Mouse (Mus musculus): ENCODE measurements around the gene Ak1.
A peak's percentile ranks its signal among the peaks of the same experiment; 100 is the strongest.

Gene Ak1

DNA sequence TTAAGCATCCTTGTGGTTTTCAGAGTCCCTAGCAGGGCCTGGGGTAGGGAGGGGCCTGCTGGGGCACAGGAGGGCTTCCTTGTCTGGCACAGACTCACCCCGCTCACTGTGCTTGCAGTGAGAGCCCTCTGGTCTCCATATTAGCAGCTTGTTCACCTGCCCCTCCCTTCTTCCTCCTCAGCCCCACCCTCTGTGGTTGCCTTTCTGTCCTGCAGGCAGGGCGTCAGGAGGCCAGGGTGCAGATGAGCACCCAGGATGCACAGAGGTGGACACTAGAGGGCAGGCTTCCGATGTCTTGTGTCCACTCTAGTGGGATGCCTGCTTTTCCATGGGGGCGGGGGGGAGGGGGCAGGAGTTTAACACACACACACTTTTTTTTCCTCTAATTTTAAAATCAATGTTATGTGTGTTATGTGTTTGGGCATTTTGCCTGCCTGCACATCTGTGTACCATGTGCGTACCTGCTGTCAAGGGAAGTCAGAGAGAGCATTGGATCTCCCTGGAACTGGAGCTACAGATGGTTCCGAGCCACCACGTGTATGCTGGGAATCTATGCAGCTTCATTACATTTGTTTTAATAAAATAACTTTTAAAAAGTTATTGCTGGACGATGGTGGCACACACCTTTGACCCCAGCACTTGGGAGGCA is 20.0 kb upstream of the Ak1 start:
- DNase-seq, result no peak

DNA sequence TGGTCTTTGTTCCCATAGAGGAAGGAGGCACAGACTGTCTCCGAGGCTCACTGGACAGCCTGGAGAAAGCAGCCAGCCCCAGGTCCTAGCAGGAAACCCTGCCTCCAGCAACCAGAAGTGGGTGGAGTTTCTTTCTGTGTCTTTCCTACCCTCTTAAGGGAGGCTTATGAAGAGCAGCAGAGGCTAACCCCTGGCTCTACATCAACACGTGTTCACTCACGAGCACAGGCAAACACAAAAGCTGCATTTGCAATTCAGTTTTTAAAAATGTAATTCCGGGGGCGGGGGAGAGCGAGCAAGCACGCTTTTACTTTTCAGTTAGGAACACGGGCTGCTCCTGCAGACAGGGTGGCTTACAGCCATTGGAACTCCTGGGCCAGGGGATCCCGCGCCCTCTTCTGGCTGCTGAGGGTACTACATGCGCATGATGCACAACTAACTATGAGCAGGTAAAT is 18.9 kb upstream of the Ak1 start:
- peak; percentile 65 to 68 for DNase-seq

DNA sequence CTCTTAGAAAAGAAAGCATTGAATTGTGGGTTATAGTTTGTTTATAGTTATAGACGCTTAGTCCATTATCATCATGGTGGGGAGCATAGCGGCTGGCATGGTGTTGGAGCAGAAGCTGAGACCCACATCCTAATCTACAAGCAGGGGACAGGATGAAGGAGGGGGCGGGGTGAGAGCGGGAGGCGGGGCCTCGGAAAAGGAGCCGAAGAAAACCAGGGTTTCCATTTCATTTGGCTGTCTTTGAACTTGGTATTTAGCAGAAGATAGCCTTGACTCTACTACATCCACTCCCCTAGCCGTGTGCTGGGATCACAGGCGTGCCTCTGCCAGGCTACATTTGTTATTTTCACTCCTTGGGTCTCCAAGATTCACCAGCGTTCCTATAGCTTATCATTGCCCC is 16.9 kb upstream of the Ak1 start:
- no peak for DNase-seq

DNA sequence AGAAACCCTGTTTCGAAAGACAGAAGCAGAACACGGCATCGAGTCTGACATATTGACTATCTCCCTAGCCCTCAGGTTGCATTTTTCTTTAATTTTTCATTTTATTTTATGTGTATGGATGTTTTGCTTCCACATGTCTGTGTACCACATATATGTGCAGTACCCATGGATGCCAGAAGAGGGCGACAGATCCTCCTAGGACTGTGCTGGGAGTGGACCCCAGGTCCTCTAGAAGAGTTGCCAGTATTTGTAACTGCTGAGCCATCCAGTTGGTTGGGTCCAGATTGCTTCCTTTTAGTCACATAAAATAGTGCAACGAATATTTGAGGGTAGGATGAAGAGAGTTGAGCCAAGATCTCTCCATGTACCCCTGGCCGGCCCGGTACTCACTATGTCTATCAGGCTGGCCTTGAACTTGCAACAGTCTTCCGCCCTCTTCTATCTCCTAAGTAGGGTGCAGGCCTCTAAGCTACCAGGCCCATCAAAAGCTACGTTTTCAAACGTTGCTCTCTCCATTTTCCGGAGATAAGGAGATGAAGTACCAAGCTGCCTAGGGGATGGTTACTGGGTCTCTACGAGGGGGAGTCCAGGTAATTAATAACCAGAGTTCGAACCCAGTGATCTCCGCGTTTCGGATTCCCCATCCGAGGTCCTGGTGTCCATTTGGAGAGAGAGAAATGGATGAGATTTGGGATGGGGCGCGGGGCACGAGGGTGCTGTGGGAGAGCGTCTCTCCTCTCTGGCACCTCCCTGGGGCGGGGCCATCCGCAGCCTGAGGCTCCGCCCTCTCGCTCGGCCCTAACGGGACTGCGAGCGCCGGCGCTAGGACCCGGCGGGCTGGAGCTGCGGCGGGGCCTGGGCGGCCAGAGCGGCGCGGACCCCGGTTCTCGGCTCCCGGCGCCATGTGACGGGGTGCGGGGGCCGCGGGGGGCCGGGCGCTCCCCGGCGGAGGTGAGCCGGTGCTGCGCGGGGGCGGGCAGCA is 15.1 kb upstream of the Ak1 start:
- DNase-seq, result peak; percentile 53 to 60

DNA sequence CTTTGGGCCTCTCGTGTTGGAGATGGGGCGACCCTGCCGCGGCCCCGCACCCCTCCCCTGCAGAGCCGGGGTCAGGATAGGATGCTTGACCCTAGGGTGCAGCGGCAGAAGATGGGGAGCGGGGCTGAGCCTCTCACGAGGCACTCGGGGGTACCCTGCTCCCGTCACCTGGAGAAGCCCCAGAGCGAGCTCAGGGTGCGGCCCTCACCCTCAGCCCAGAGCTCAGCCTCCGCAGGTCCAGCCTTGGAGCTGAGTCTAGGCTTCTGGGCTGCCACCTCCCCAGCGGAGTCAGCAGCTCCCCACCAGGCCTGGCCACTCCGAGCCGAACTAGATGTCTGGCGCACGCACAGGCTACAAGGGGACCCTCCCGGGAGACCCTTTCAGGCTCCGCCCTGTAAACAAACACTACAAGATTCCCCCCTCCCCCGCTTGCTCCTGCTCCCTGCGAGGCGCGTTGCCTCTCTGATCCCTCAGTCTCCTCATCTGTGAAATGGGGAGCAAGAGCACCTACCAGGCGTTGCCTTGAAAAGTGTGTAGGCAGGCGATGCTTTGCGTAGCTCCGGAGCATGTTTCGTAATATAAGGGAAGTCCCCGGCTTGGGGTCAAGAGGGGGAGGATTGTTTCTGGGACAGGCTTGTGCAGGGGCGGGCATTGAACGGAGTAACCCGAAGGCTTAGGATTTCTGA is 14.2 kb upstream of the Ak1 start:
- no peak for DNase-seq

DNA sequence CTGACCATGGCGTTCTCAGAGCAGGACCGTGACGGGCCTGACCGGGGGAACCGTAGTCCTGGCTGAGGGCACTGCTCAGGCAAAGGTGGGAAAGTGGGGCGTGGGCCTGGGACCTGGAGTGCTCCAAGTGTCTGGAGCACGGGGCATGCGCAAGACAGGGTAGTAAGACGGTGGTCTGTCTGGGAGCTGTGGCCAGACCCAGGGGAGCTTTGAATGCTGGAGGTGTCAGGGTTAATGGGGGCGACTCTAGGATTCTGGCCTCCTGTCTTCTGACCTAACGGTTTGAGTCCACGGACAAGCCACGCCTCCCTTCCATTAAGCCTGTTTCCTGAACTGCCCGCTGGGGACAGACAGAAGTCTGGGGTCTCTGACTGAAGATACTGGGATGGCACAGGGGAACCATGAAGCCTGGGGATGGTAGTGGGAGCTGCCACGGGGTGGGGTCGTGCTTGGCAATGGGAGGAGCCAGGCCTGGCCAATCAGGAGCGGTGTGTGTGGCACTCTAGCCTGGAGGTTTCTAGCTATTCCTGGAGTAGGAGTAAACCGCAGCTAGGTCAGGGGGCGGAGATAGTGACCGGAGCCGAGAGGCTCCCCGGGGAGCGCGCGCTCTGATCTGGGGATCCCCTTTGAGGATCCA is 13.3 kb upstream of the Ak1 start:
- peak in 1 of 2 experiments; percentile 35 for DNase-seq

DNA sequence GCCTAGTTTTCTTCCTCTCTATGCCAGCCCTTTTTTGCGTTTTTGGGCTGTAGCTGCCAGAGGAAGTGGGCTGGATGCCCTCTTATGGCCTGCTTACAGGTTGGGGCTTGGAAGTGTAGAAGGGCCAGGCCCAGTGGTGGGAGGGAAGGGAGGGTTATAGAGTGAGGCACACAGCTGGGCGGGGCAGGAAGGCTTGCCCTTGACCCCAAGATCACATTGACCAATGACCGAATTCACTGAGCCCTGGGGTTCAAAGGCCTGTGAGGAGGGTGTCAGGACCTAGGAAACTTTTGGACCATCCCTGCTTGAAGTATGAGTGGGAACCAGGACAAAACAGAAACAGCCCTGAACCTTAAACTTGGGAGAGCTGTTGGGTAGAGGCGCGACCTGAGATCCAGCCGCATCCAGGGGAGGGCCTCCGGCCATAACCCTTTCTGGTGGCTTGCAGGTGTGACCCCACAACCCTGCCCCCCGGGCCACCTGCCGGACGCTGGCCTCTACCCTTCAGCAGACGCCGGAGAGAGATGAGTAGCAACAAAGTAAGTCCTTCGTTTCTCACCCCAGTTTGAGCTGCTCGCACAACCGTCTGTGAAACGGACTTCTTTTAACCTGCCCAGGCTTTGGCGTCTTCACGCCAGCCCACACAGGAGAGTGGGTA is 12.7 kb upstream of the Ak1 start:
- no peak for DNase-seq

DNA sequence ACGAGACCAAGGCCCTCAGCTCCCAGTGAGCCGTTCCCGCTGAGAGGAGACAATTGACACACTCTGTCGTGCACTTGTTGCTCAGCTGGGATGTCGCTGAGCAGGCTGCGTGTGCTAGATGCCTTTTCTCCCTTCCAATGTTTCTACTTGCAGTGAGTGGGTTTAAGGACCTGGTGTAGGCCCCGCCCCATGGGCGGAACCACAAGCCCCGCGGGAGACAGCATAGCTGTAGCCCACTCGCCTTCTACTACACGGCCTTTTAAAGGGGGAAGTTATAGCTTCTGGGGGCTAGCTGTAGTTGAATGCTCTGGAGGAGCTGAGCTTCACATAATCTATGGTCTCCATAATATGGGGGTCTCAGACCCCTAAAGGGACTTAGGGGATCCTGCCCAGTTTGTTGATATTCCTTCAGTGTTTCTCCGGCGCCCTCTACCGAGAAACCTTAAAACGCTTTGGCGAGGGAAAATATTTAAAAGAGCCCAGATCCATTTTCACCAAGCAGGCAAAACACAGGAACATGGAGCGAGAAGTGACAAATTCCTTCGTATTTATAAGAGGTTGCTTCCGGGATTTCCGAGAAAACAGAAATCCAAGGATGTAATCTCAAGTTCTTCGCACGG is 10.8 kb upstream of the Ak1 start:
- DNase-seq, result no peak

DNA sequence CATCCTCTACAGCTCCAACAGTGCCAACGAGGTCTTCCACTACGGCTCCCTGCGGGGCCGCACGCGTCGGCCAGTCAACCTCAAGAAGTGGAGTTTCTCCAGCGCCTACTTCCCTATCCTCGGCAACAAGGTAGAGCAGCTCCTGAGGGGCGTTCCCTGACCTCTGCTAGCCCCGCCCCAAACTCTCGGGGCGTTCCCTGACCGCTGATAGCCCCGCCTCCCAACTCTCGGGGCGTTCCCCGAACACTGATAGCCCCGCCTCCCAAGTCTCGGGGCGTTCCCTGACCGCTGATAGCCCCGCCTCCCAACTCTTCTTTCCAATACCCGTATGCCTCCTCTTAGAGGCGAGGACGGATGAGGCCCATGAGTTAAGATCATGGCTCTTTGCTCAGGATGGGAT is 9.3 kb upstream of the Ak1 start:
- DNase-seq, result no peak

DNA sequence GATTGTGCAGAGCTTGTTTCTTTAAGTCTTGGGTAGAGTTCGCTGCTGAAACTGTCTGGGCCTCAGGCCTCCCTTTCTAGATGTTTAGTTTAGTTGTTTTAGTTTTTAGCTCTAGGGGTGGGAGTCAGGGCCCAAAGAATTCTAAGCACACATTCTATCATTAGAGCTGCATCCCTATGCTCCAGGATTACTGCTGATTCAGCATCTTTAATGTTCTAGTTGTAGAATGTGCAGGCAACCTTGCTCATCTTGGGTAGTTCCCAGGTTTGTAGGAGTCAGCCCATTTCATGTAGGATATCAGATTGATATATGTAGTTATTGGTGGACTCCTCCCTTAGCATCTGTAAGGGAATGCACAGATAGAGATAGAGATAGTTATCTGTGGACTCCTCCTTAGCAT is 4.4 kb upstream of the Ak1 start:
- no peak for DNase-seq

DNA sequence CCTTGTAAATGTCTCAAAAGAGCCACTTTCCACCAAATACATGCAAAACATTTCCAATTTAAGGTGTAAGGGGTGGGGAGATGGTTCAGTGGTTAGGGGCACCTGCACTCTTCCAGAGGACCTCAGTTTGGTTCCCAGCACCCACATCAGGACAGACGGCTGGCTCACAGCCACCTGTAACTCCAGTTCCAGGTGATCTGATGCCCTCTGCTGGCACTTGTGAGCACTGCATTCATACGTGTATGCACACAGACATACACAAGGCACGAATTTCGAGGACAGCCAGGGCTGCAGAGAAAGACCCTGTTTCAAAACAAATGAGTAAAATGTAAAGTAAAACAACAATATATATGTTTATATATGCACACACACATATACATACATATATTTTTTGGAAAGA is 4.0 kb upstream of the Ak1 start:
- DNase-seq, result no peak

DNA sequence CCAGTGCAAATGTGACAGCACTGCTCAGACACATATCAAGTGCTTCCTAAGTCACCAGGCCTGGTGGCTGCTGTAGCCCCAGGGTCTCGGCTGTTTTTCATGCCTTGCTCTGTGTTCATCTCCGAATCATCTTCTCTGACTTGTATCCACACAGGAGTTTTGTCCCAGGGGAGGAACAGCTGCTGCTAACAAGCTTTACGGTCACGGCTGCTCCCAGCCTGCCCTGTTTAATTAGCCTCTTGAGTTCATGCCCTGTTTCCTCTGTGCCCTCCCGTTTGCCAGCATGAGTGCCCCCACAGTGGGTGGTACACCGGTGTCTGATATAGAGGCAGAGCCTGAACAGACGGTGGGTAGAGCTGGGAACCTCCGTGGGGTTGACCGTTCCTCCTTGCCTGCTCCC is 3.5 kb upstream of the Ak1 start:
- DNase-seq, result no peak

DNA sequence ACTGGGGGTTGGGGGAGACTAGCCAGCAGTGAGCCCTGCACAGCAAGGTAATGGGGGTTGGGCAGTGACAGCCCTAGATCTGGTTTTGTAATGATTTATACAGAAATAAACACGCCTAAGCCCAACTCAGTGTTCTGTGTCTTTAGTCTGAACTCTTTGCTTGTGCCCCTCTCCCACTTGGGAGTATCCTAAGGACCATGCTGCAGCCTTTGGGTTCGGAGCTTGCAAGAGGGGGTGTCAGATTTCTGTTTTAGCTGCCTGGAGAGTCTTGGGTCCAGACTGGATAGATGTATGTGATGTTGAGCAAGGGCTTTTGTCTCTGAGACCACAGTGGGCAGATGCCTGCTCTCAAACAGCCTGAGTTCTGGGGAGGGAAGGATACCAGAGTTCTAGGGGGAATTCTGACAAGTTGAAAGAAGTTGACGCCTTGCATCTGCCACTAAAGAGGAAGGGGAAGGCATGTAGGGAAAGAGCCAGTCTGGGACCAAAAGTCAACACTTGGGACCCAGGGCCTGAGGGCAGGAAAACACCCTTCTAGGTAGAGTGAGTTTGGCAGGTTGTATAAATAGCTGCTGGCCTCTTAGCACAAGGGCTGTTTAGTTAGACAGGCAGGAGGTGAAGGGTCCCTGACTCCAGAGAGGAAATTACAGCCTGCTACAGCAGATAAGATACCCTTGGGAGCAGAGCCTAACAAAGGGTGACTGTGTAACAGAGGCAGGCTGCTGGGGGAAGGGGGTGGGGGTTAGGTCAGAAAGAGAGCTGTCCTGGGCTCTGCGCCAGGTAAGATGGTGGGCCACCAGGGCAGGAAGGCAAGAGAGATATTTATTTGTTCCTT is 659 bp upstream of the Ak1 start:
- no peak for DNase-seq

DNA sequence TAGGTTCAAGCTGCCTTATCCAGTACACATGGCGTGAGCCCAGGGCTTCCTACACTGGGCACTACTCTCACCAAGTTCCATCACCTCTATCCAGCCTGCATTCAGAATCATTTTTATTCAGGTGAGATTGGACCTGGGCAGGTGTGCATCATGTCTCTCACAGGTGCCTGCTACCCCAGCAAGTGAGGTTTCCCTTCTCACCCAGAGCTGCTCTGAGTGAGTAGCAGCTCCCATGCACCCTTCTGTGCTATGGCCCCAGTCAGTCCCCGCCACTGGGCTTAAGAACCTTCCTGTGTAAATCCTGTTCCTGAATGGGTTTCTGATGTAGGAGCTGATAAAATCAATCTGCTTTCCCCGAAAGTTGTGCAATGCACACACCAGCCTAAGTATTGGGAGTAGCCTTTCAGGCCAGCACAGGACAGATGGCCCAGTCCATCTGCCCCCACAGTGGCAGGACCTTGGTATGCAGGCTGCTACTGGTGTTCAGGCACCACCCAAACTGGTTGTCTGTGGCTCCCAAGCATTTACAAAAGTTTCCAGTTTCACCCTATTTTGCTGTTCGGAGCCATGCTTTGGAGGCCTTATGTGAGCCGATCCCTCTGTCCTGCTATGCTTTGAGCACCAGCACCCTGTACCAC is 2.7 kb downstream of the Ak1 start:
- DNase-seq, result no peak

DNA sequence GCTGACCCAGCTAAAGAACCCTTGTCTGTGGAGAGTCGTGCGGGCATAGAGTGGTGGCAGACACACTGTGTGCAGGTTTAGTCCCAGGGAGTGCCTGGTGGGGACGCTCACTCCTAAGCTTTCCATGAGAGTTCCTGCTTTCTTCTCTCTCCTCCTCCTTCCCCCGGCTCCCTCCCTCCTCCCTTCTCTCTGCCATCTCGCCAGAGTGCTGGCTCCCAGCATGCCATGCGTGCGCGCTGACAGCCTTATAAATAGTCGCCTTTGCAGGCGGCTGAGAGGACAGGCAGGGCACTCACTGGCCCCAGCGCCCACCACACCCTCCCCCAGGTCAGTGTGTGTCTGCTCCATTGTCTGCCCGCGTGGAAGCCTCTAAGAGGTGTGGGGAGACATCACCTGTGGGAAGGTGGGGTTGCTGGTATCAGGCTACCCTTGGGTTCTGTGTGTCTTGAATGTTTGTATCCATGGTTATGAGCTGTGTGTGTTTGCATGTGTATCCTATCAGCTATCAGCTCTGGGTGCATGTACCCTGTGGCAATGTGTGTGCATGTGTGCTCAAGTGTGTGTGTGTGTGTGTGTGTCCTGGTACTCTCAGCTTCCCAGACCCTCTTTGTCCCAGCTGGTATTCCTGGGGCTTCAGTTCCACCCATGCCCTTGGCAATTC is 3.8 kb downstream of the Ak1 start:
- no peak for DNase-seq

DNA sequence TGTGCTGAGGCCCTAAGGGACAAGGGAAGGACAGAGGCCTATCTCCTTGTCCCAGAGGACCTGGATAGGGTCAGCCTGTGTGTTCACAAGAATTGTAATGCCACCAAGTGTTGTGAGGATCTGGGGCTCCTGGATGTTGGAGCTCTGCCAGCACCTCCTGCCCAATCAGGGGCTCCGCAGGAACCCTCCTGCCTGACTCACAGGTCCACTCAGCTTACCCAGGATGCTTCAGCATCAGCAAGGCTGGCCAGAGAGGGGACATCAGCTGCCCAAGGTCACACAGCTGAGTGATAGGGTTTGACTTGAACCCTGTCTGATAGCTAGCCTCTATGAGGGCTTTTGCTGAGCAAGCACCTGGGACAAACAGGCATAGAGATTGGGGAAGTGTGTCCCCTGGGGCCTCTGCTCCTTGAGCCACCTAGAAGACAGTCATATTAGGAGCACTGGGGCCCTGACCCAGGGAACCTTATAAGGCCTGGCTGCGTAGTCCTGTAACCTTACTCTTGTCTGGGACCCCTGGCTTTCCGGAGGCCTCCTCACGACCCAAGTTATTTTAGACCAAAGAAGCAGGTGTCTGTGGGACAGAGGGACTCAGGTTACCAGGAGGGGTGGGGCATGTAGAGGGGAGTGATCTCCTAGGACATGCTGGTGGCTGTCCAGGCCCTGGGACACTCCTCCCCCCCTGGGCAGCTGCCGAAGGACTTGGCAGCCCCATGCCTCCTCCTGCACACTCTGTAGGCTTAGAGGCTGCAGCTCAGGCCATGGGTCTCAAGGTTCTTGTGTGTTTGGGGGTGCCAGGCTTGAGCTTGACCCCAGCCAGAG is 4.5 kb downstream of the Ak1 start:
- DNase-seq, result no peak

DNA sequence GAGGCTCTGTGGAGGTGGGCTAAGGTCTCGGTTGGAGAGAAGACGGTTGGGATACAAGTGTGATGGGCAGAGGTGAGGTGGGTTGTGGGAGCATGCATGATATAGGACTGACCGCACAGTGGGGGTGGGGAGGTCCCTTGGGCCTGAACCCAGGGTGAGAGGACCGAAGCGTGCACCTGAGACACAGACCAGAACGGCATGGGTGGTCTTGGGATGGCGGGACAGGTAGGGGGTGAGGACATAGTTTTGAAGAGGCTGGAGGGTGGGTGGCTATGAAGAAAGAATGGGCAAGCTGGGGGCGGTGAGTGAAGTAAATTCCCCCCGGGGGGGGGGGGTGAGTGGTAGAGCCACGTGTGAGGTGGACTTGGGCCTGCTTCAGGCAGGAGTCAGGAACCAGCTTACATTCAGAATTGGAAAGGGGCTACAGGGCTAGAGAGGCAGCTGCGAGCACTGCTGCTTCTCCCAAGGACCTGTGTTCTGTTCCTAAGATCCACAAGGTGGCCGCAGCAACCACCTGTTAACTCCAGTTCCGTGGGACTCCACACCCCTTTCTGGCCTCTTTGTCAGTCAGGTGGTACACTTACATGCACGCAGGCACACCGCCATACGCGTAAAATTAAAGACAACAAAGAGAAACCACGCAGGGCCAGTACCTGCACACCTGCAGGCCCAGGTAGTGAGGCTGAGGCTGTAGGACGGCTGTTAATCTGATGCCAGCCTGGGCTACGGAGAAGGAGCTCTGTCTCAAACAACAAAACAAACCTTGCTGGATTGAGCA is 5.9 kb downstream of the Ak1 start:
- DNase-seq, result no peak

DNA sequence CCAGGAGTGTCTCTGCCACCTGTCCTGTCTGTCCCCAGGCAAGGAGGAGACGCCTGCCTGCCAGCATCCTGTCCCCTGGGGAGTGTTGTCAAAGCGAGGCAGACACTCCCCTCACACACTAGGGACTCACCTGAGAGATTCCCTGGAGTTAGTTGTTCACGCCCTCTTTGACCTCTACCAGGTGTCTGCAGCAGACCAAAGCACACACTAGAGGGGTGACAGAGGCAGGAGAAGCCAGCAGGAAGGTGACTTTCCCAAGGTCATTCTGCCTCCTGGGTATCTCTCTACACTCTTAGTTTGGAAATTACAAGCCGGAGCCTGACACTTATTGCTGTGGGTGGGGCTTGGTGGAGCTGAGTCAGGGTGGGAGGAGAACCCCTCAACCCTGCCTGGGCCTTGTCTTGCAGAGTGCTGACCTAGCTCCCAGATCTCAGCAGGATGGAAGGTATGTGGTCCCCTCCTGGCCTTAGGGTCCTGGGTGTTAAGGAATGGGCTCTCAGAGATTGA is 6.5 kb downstream of the Ak1 start:
- no peak for DNase-seq
